Mouse (Mus musculus) stomach, embryonic 16.5 days (tissue): ENCODE data around the gene Dag1. TPM values are rescaled to one million over a fixed set of nuclear protein-coding genes. Genes with fewer than 3 reads are reported as not detected.
"Not testable (repeated sequence)": the region's sequence is repeated elsewhere in the genome, so short reads cannot be mapped to it uniquely, and the experiment has no call there.

ENCODE experiments used
- ATAC-seq: fragments of 200-750 bp; cut with Nextera tagmentation; 2 replicates; pipeline ENCODE4 v1.8.0; 2017; ENCODE audit warnings: moderate number of reproducible peaks, moderate TSS enrichment; ENCODE audit not compliant: insufficient read depth, low FRiP score
- H3K27ac ChIP-seq: fragments of 300-500 bp; sonication (generic); 2 replicates; pipeline ENCODE4 v1.5.1; 2014; ENCODE audit warnings: low read length
- H3K27me3 ChIP-seq: fragments of 300-500 bp; sonication (generic); 2 replicates; pipeline ENCODE4 v1.6.1; 2014; ENCODE audit warnings: low read length, control low read depth, mixed read lengths; ENCODE audit not compliant: control insufficient read depth, insufficient read depth
- H3K36me3 ChIP-seq: fragments of 300-500 bp; sonication (generic); 2 replicates; pipeline ENCODE4 v1.6.1; 2014; ENCODE audit warnings: low read length; ENCODE audit not compliant: control insufficient read depth, insufficient read depth
- H3K4me1 ChIP-seq: fragments of 300-500 bp; sonication (generic); 2 replicates; pipeline ENCODE4 v1.6.1; 2014; ENCODE audit warnings: low read length, control low read depth, mixed read lengths; ENCODE audit not compliant: control insufficient read depth, insufficient read depth
- H3K4me2 ChIP-seq: fragments of 300-500 bp; sonication (generic); 2 replicates; pipeline ENCODE4 v1.6.1; 2014; ENCODE audit warnings: low read depth, low read length, mixed read lengths
- H3K4me3 ChIP-seq: fragments of 300-500 bp; sonication (generic); replicated peaks from 2 replicates; pipeline ENCODE4 v1.5.1; 2014; ENCODE audit warnings: mild to moderate bottlenecking, low read length
- H3K9ac ChIP-seq: fragments of 300-500 bp; sonication (generic); 2 replicates; pipeline ENCODE4 v1.6.1; 2014; ENCODE audit warnings: low read length
- H3K9me3 ChIP-seq: fragments of 300-500 bp; sonication (generic); replicated peaks from 2 replicates; pipeline ENCODE4 v1.6.1; 2016; ENCODE audit warnings: low read length, control low read depth; ENCODE audit not compliant: control insufficient read depth
- WGBS: fragments of 180-500 bp; shearing (Covaris S2); extraction: QIAGEN DNeasy Blood & Tissue Kit; methylation state at CpG from one replicate; pipeline ENCODE4 v1.1.7; 2014; 5-methylcytosine and 5-hydroxymethylcytosine counted together
- polyA plus RNA-seq: library from polyadenylated mRNA; unstranded; fragments of >200 nt; fragmentation: Nextera tagmentation; extraction: Ambion mirVana; gene quantifications from 2 replicates; pipeline ENCODE4 v1.2.1, GENCODE M21; 2015

The Dag1 gene
- polyA plus RNA-seq, 1 experiment from 2014 or later, result 91.8 TPM

- Histone ChIP-seq H3K9me3 (no peaks in the 10 kb centered on the region), H3K4me3 (no peak overlapping the region), H3K27ac (no peak overlapping the region; the same call in 1 of the 2 replicates), H3K27me3 (no peaks in the 10 kb centered on the region), H3K9ac (no peak overlapping the region), H3K36me3 (no peaks in the 10 kb centered on the region), H3K4me2 (no peak overlapping the region), H3K4me1 (peaks cover 14% of the 10 kb centered on the region; the same call in 1 of the 2 replicates)
- 45% methylated on average over 6 of the region's 6 CpGs for WGBS
- ATAC-seq, result no peak
Observed at GRCm38 (mm10) chr9:108275331-108275659, 11.5 kb upstream of the Dag1 start.

DNA sequence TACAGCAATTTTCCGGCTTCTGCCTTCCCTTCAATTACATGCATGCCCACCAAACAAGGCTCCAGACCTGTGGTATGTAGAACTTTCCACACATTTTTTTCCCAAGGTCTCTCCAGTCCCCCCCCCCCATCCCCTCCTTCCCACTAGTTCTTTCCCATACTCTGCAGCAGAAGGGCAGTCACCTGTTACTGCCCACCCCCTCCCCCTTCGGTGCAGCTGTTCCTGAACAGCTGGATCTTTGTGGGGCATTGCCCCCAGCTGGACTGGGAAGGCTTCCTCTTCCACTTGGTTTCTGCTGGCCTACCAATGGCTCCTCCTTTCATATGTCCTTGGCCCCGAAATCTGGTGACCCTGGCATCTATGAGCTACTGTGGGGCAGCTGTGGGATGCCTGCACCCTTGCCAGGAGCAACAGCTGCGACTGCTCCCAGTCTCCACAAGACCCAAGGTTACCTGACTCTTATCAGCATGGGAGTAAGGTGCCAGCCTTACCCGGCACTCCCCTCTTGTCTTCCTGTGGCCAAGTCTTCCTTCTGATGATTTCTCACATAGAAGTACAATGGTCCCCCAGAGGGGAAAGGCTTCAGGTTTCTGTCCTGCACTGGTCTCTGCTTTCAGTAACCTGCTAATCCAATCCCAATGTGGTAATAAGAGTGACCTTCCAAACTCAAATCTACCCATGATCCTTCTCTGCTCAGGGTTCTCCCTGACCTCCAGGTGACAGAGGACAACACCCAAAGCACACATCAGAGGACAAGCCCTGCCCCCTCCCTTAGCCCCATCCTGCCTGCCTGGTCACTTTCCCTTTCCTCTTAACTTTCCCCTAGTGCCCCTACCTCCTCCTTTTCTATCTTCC, 10.9 kb upstream of the Dag1 start:
- peak; percentile 65 for ATAC-seq
- 68% methylated on average over 5 of the region's 5 CpGs for WGBS
- H3K27me3 ChIP-seq, result no peaks in the 10 kb centered on the region

DNA sequence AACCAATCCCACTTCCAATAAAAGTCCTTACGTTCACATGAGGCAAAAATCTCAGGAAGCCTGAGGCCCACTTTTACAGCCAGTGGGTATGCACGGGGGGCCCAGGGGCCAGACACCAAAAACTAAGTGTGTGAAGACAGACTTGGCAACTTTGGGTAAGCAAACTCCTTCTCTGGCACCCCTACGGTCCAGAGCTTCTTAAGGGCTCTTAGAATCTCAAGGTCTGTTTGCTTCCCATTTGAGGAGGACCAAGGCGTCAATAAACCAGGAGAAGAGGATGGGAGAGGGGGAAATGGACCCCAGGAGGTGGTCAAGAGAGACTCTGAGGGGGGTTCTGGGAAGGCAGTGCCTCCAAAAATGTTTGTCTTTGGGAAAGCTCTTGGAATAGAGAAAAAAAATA, 9.7 kb upstream of the Dag1 start:
- 77% methylated on average over 4 of the region's 4 CpGs for WGBS
- Histone ChIP-seq H3K4me2 (no peak overlapping the region), H3K4me1 (peaks cover 11% of the 10 kb centered on the region; the same call in 1 of the 2 replicates), H3K4me3 (no peak overlapping the region), H3K9ac (no peak overlapping the region), H3K27ac (no peak overlapping the region), H3K27me3 (no peaks in the 10 kb centered on the region), H3K9me3 (no peaks in the 10 kb centered on the region), H3K36me3 (no peaks in the 10 kb centered on the region)
- ATAC-seq, result no peak

More for the DNA sequence above, 10.9 kb upstream of the Dag1 start:
- Histone ChIP-seq H3K9ac (no peak overlapping the region), H3K4me3 (no peak overlapping the region), H3K36me3 (no peaks in the 10 kb centered on the region), H3K4me2 (no peak overlapping the region), H3K9me3 (no peaks in the 10 kb centered on the region), H3K27ac (no peak overlapping the region; the same call in 1 of the 2 replicates), H3K4me1 (peaks cover 11% of the 10 kb centered on the region; the same call in 1 of the 2 replicates)

- Histone ChIP-seq H3K27me3 (no peaks in the 10 kb centered on the region), H3K36me3 (no peaks in the 10 kb centered on the region), H3K9ac (no peak overlapping the region), H3K4me2 (no peak overlapping the region), H3K4me3 (no peak overlapping the region), H3K4me1 (peaks cover 11% of the 10 kb centered on the region; the same call in 1 of the 2 replicates), H3K27ac (peak overlapping the region; percentile 3; the same call in 1 of the 2 replicates), H3K9me3 (no peaks in the 10 kb centered on the region)
- ATAC-seq, result 0 out of 2 replicates have a peak, but pooled peaks have one; percentile 5
- 38% methylated on average over 5 of the region's 5 CpGs for WGBS
Observed at GRCm38 (mm10) chr9:108272691-108273090, 8.9 kb upstream of the Dag1 start.

DNA sequence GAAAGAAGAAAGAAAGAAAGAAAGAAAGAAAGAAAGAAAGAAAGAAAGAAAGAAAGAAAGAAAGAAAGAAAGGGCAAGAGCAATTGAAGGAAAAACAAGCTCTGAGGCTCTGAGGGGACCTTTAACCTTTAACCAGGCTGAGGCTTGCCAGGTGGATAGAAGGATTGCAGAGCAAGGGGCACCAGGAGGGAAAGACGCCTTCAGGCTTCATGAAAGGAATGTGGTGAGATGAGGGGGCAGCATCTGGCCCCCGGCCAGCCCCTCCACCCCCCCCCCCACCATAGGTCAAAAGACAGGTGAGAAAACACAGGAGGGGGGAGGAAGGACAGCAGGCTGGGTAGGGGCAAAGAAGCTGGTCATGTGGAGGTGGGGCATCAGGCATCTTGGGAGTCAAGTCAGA, 8.2 kb upstream of the Dag1 start:
- ATAC-seq, result 0 out of 2 replicates have a peak, but pooled peaks have one; percentile 5
- H3K27me3 ChIP-seq, result no peaks in the 10 kb centered on the region
- no peak overlapping the region for H3K9ac ChIP-seq
- H3K9me3 ChIP-seq, result no peaks in the 10 kb centered on the region
- peaks cover 11% of the 10 kb centered on the region; the same call in 1 of the 2 replicates for H3K4me1 ChIP-seq
- no peak overlapping the region for H3K27ac ChIP-seq
- no peak overlapping the region for H3K4me2 ChIP-seq
- H3K36me3 ChIP-seq, result no peaks in the 10 kb centered on the region
- no peak overlapping the region for H3K4me3 ChIP-seq
- WGBS, result 31% methylated on average over 2 of the region's 2 CpGs

DNA sequence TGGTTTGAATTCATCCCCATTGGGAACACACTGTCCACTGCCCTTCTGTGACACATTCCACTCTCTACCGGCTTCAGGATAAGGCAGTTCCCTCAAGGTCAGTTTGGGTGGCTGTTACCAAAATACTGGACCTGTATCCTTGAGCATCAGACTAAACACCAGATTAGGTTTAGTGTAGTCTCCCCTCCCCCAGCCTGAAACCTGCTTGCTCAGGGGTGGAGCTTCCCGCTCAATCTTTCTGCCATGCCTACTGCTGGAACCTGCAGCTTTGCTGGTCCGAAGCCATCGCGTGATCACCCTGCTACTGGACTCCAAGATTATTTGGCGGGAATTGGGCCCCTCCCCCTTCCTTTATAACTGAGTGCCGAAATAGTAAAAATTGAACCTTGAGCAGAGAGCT, 4.9 kb upstream of the Dag1 start:
- H3K9me3 ChIP-seq, H3K36me3 ChIP-seq, ATAC-seq, H3K27me3 ChIP-seq, H3K4me3 ChIP-seq, H3K4me2 ChIP-seq, H3K9ac ChIP-seq: not testable (repeated sequence)
- Histone ChIP-seq H3K27ac (peak overlapping the region; percentile 71), H3K4me1 (peaks cover 20% of the 10 kb centered on the region)
- WGBS, result 82% methylated on average over 6 of the region's 7 CpGs

GRCm38 (mm10) chr9:108267691-108268090, 3.9 kb upstream of the Dag1 start:
- Histone ChIP-seq H3K4me2 (no peak overlapping the region), H3K9ac (no peak overlapping the region), H3K27me3 (no peaks in the 10 kb centered on the region), H3K4me1 (peaks cover 21% of the 10 kb centered on the region), H3K36me3 (no peaks in the 10 kb centered on the region), H3K9me3 (no peaks in the 10 kb centered on the region), H3K4me3 (no peak overlapping the region), H3K27ac (peak overlapping the region; percentile 71)
- 54% methylated on average over 7 of the region's 7 CpGs for WGBS
- no peak for ATAC-seq

GRCm38 (mm10) chr9:108266261-108266935, 2.6 kb upstream of the Dag1 start:
- Histone ChIP-seq H3K4me3 (no peak overlapping the region), H3K27ac (no peak overlapping the region), H3K9ac (no peak overlapping the region), H3K27me3 (no peaks in the 10 kb centered on the region), H3K9me3 (no peaks in the 10 kb centered on the region), H3K36me3 (no peaks in the 10 kb centered on the region), H3K4me2 (no peak overlapping the region), H3K4me1 (peaks cover 25% of the 10 kb centered on the region)
- no peak for ATAC-seq
- 60% methylated on average over 10 of the region's 10 CpGs for WGBS
